Mouse (Mus musculus): Measurements from ENCODE around the gene Ankle1.

GRCm38 (mm10) chr8:71408231-71408630 lies 2.4 kb downstream of the Ankle1 start:
- TF ChIP-seq POLR2A (IDR thresholded peaks at IDR 0.05; ENCODE audit: low read depth, low read length), result no peak
- no peak for TF ChIP-seq CTCF (IDR thresholded peaks at IDR 0.05; ENCODE audit: extremely low read depth, insufficient read depth, insufficient read length, insufficient replicate concordance)

Measured in spleen, adult 2 months (tissue).